Mouse (Mus musculus): ENCODE results near the gene Gm17093. TPM values are rescaled to one million over a fixed set of nuclear protein-coding genes. Genes with fewer than 3 reads are reported as not detected.
"Not testable (repeated sequence)": the region's sequence is repeated elsewhere in the genome, so short reads cannot be mapped to it uniquely, and the experiment has no call there.

Gm17093 gene
- total RNA-seq (2012; rRNA removed) (not detected in 2 replicates), polyA plus RNA-seq (2012; ENCODE audit: insufficient read depth in 1 of 2, insufficient read length in 2 of 2, low read depth in 1 of 2, low replicate concordance in 2 of 2, missing spikeins in 1 of 2) (not detected)

GRCm38 (mm10) chr14:44517976-44518375 is at the start of gene Gm17093:
Gene Gm17093 (plus strand): TSS chr14:44518276.
- not testable (repeated sequence) for H3K27ac ChIP-seq (ENCODE audit: control insufficient read depth, low read depth, low read length); H3K4me3 ChIP-seq (ENCODE audit: control insufficient read depth in 1 of 2, insufficient read depth in 1 of 2, low read depth in 2 of 2, low read length in 2 of 2)

GRCm38 (mm10) chr14:44492163-44492562 is 25.9 kb upstream of the Gm17093 start, which contains the start of gene BC061237:
Gene BC061237 (plus strand): TSS chr14:44492463.
- H3K4me1 ChIP-seq (ENCODE audit: control insufficient read depth in 1 of 2, insufficient read depth in 2 of 2, low read length in 2 of 2); H3K9me3 ChIP-seq (replicated peaks; ENCODE audit: insufficient read depth, low read length); H3K4me3 ChIP-seq (ENCODE audit: control insufficient read depth in 1 of 2, insufficient read depth in 1 of 2, low read depth in 2 of 2, low read length in 2 of 2); H3K36me3 ChIP-seq (ENCODE audit: control insufficient read depth in 1 of 2, insufficient read depth in 2 of 2, low read length in 2 of 2); H3K79me2 ChIP-seq (ENCODE audit: control insufficient read depth, insufficient read depth, low read length, poor library complexity); DNase-seq (ENCODE audit: low read depth, low spot score); H3K27ac ChIP-seq (ENCODE audit: control insufficient read depth, low read depth, low read length); H3K27me3 ChIP-seq (ENCODE audit: control insufficient read depth in 1 of 2, insufficient read depth in 2 of 2, low read length in 2 of 2); H3K9ac ChIP-seq (ENCODE audit: control insufficient read depth, low read depth, low read length, poor library complexity, severe bottlenecking): not testable (repeated sequence)

More at GRCm38 (mm10) chr14:44517976-44518375, at the start of gene Gm17093:
- not testable (repeated sequence) for H3K36me3 ChIP-seq (ENCODE audit: control insufficient read depth in 1 of 2, insufficient read depth in 2 of 2, low read length in 2 of 2); H3K79me2 ChIP-seq (ENCODE audit: control insufficient read depth, insufficient read depth, low read length, poor library complexity); DNase-seq (ENCODE audit: low read depth, low spot score); H3K9ac ChIP-seq (ENCODE audit: control insufficient read depth, low read depth, low read length, poor library complexity, severe bottlenecking); H3K4me1 ChIP-seq (ENCODE audit: control insufficient read depth in 1 of 2, insufficient read depth in 2 of 2, low read length in 2 of 2); H3K27me3 ChIP-seq (ENCODE audit: control insufficient read depth in 1 of 2, insufficient read depth in 2 of 2, low read length in 2 of 2); H3K9me3 ChIP-seq (replicated peaks; ENCODE audit: insufficient read depth, low read length)

GRCm38 (mm10) chr14:44547961-44548360 is 29.9 kb downstream of the Gm17093 start:
- H3K27ac ChIP-seq (ENCODE audit: control insufficient read depth, low read depth, low read length); H3K4me1 ChIP-seq (ENCODE audit: control insufficient read depth in 1 of 2, insufficient read depth in 2 of 2, low read length in 2 of 2); H3K9me3 ChIP-seq (replicated peaks; ENCODE audit: insufficient read depth, low read length); H3K79me2 ChIP-seq (ENCODE audit: control insufficient read depth, insufficient read depth, low read length, poor library complexity); H3K4me3 ChIP-seq (ENCODE audit: control insufficient read depth in 1 of 2, insufficient read depth in 1 of 2, low read depth in 2 of 2, low read length in 2 of 2); H3K9ac ChIP-seq (ENCODE audit: control insufficient read depth, low read depth, low read length, poor library complexity, severe bottlenecking); H3K27me3 ChIP-seq (ENCODE audit: control insufficient read depth in 1 of 2, insufficient read depth in 2 of 2, low read length in 2 of 2); H3K36me3 ChIP-seq (ENCODE audit: control insufficient read depth in 1 of 2, insufficient read depth in 2 of 2, low read length in 2 of 2); DNase-seq (ENCODE audit: low read depth, low spot score): not testable (repeated sequence)

Other genes with a start within 250 kb of the Gm17093 start
- gene Gm8220, start 232.7 kb upstream of the Gm17093 start, total RNA-seq (2012; rRNA removed) = not detected in 2 replicates
- not detected for gene Gm8220, start 232.7 kb upstream of the Gm17093 start, polyA plus RNA-seq (2012; ENCODE audit: insufficient read depth in 1 of 2, insufficient read length in 2 of 2, low read depth in 1 of 2, low replicate concordance in 2 of 2, missing spikeins in 1 of 2)
- not detected in 2 replicates for gene Gm5930, start 179.7 kb upstream of the Gm17093 start, total RNA-seq (2012; rRNA removed)
- not detected for gene Gm5930, start 179.7 kb upstream of the Gm17093 start, polyA plus RNA-seq (2012; ENCODE audit: insufficient read depth in 1 of 2, insufficient read length in 2 of 2, low read depth in 1 of 2, low replicate concordance in 2 of 2, missing spikeins in 1 of 2)
- not detected in 2 replicates for gene Gm8229, start 152.9 kb upstream of the Gm17093 start, total RNA-seq (2012; rRNA removed)
- not detected for gene Gm8229, start 152.9 kb upstream of the Gm17093 start, polyA plus RNA-seq (2012; ENCODE audit: insufficient read depth in 1 of 2, insufficient read length in 2 of 2, low read depth in 1 of 2, low replicate concordance in 2 of 2, missing spikeins in 1 of 2)
- gene Gm3371, start 107.6 kb upstream of the Gm17093 start, total RNA-seq (2012; rRNA removed) = not detected in 2 replicates
- gene Gm3371, start 107.6 kb upstream of the Gm17093 start, polyA plus RNA-seq (2012; ENCODE audit: insufficient read depth in 1 of 2, insufficient read length in 2 of 2, low read depth in 1 of 2, low replicate concordance in 2 of 2, missing spikeins in 1 of 2) = not detected
- gene Gm8232, start 84.6 kb upstream of the Gm17093 start, total RNA-seq (2012; rRNA removed) = not detected in 2 replicates
- gene Gm8232, start 84.6 kb upstream of the Gm17093 start, polyA plus RNA-seq (2012; ENCODE audit: insufficient read depth in 1 of 2, insufficient read length in 2 of 2, low read depth in 1 of 2, low replicate concordance in 2 of 2, missing spikeins in 1 of 2) = not detected
- not detected in 2 replicates for gene BC061237, start 25.8 kb upstream of the Gm17093 start, total RNA-seq (2012; rRNA removed)
- gene BC061237, start 25.8 kb upstream of the Gm17093 start, polyA plus RNA-seq (2012; ENCODE audit: insufficient read depth in 1 of 2, insufficient read length in 2 of 2, low read depth in 1 of 2, low replicate concordance in 2 of 2, missing spikeins in 1 of 2) = not detected
- gene Gm8247, start 64.9 kb downstream of the Gm17093 start, total RNA-seq (2012; rRNA removed) = not detected in 2 replicates
- not detected for gene Gm8247, start 64.9 kb downstream of the Gm17093 start, polyA plus RNA-seq (2012; ENCODE audit: insufficient read depth in 1 of 2, insufficient read length in 2 of 2, low read depth in 1 of 2, low replicate concordance in 2 of 2, missing spikeins in 1 of 2)
- gene Gm5624, start 109.7 kb downstream of the Gm17093 start, total RNA-seq (2012; rRNA removed) = not detected in 2 replicates
- not detected for gene Gm5624, start 109.7 kb downstream of the Gm17093 start, polyA plus RNA-seq (2012; ENCODE audit: insufficient read depth in 1 of 2, insufficient read length in 2 of 2, low read depth in 1 of 2, low replicate concordance in 2 of 2, missing spikeins in 1 of 2)
- not detected in 2 replicates for gene Gm8257, start 188.2 kb downstream of the Gm17093 start, total RNA-seq (2012; rRNA removed)
- gene Gm8257, start 188.2 kb downstream of the Gm17093 start, polyA plus RNA-seq (2012; ENCODE audit: insufficient read depth in 1 of 2, insufficient read length in 2 of 2, low read depth in 1 of 2, low replicate concordance in 2 of 2, missing spikeins in 1 of 2) = under 1 TPM in 1 of 2 experiments, not detected in 1; 0.70 TPM
- gene Gm8267, start 232.1 kb downstream of the Gm17093 start, total RNA-seq (2012; rRNA removed) = not detected in 2 replicates
- gene Gm8267, start 232.1 kb downstream of the Gm17093 start, polyA plus RNA-seq (2012; ENCODE audit: insufficient read depth in 1 of 2, insufficient read length in 2 of 2, low read depth in 1 of 2, low replicate concordance in 2 of 2, missing spikeins in 1 of 2) = not detected